Mouse (Mus musculus): ENCODE results near the gene Usp43. TPM values are rescaled to one million over a fixed set of nuclear protein-coding genes. Genes with fewer than 3 reads are reported as not detected.
A peak's percentile ranks its signal among the peaks of the same experiment; 100 is the strongest.

Gene Usp43
- polyA plus RNA-seq, 1 experiment from 2014 or later = 0.62 TPM

- H3K27ac ChIP-seq (replicated peaks) = no peak overlapping the region
- no peaks in the 10 kb centered on the region for H3K9me3 ChIP-seq (replicated peaks)
- no peaks in the 10 kb centered on the region for H3K36me3 ChIP-seq
- H3K27me3 ChIP-seq (ENCODE audit: low read depth, poor library complexity, severe bottlenecking) = peaks cover 36% of the 10 kb centered on the region
- peaks cover 28% of the 10 kb centered on the region for H3K4me1 ChIP-seq
- no peak for DNase-seq (ENCODE audit: low spot score)
- 97% methylated on average over 5 of the region's 5 CpGs for WGBS
- H3K4me3 ChIP-seq = no peak overlapping the region
These were observed 1.8 kb upstream of the Usp43 start for GRCm38 (mm10) chr11:67923720-67924119.

- Histone ChIP-seq H3K27me3 (ENCODE audit: low read depth, poor library complexity, severe bottlenecking) (peaks cover 40% of the 10 kb centered on the region), H3K4me3 (peak overlapping the region; percentile 88), H3K4me1 (peaks cover 28% of the 10 kb centered on the region), H3K27ac (replicated peaks) (peak overlapping the region; percentile 79; the same call in 1 of the 2 replicates), H3K36me3 (no peaks in the 10 kb centered on the region), H3K9me3 (replicated peaks) (no peaks in the 10 kb centered on the region)
- peak; percentile 81 for DNase-seq (ENCODE audit: low spot score)
- 0% methylated on average over 12 of the region's 12 CpGs for WGBS
These were observed 787 bp upstream of the Usp43 start for GRCm38 (mm10) chr11:67922755-67923125.

GRCm38 (mm10) chr11:67921091-67921826 lies 694 bp downstream of the Usp43 start:
- peak; percentile 62 for DNase-seq (ENCODE audit: low spot score)
- Histone ChIP-seq H3K27ac (replicated peaks) (peak overlapping the region; percentile 79), H3K9me3 (replicated peaks) (no peaks in the 10 kb centered on the region), H3K27me3 (ENCODE audit: low read depth, poor library complexity, severe bottlenecking) (peaks cover 40% of the 10 kb centered on the region), H3K4me1 (peaks cover 22% of the 10 kb centered on the region), H3K4me3 (peak overlapping the region; percentile 88), H3K36me3 (no peaks in the 10 kb centered on the region)
- WGBS = 2% methylated on average over 47 of the region's 47 CpGs

GRCm38 (mm10) chr11:67920226-67920960 lies 1.6 kb downstream of the Usp43 start:
- Histone ChIP-seq H3K36me3 (no peaks in the 10 kb centered on the region), H3K27me3 (ENCODE audit: low read depth, poor library complexity, severe bottlenecking) (peaks cover 40% of the 10 kb centered on the region), H3K9me3 (replicated peaks) (no peaks in the 10 kb centered on the region), H3K27ac (replicated peaks) (no peak overlapping the region), H3K4me1 (peaks cover 22% of the 10 kb centered on the region), H3K4me3 (peak overlapping the region; percentile 88; the same call in 1 of the 2 replicates)
- no peak for DNase-seq (ENCODE audit: low spot score)
- WGBS = 53% methylated on average over 9 of the region's 9 CpGs

GRCm38 (mm10) chr11:67919593-67919992 lies 2.4 kb downstream of the Usp43 start:
- no peak overlapping the region for H3K27ac ChIP-seq (replicated peaks)
- H3K27me3 ChIP-seq (ENCODE audit: low read depth, poor library complexity, severe bottlenecking) = peaks cover 40% of the 10 kb centered on the region
- no peak overlapping the region for H3K4me3 ChIP-seq
- WGBS = 79% methylated on average over 5 of the region's 5 CpGs
- H3K36me3 ChIP-seq = no peaks in the 10 kb centered on the region
- no peaks in the 10 kb centered on the region for H3K9me3 ChIP-seq (replicated peaks)
- no peak for DNase-seq (ENCODE audit: low spot score)
- peaks cover 22% of the 10 kb centered on the region for H3K4me1 ChIP-seq

GRCm38 (mm10) chr11:67917126-67917525 lies 4.8 kb downstream of the Usp43 start:
- H3K36me3 ChIP-seq = no peaks in the 10 kb centered on the region
- no peak overlapping the region for H3K4me3 ChIP-seq
- no peak for DNase-seq (ENCODE audit: low spot score)
- WGBS = 79% methylated on average over 3 of the region's 3 CpGs
- H3K9me3 ChIP-seq (replicated peaks) = no peaks in the 10 kb centered on the region
- peaks cover 12% of the 10 kb centered on the region for H3K4me1 ChIP-seq
- H3K27ac ChIP-seq (replicated peaks) = no peak overlapping the region
- peaks cover 38% of the 10 kb centered on the region for H3K27me3 ChIP-seq (ENCODE audit: low read depth, poor library complexity, severe bottlenecking)

GRCm38 (mm10) chr11:67911074-67911473 lies 10.9 kb downstream of the Usp43 start:
- Histone ChIP-seq H3K9me3 (replicated peaks) (no peaks in the 10 kb centered on the region), H3K27ac (replicated peaks) (no peak overlapping the region), H3K4me3 (no peak overlapping the region), H3K27me3 (ENCODE audit: low read depth, poor library complexity, severe bottlenecking) (no peaks in the 10 kb centered on the region), H3K4me1 (no peaks in the 10 kb centered on the region), H3K36me3 (no peaks in the 10 kb centered on the region)
- WGBS = 89% methylated on average over 5 of the region's 5 CpGs
- no peak for DNase-seq (ENCODE audit: low spot score)

GRCm38 (mm10) chr11:67903756-67904155 lies 18.2 kb downstream of the Usp43 start:
- no peaks in the 10 kb centered on the region for H3K4me1 ChIP-seq
- H3K36me3 ChIP-seq = no peaks in the 10 kb centered on the region
- 95% methylated on average over 4 of the region's 4 CpGs for WGBS
- no peak for DNase-seq (ENCODE audit: low spot score)
- H3K9me3 ChIP-seq (replicated peaks) = no peaks in the 10 kb centered on the region
- no peak overlapping the region for H3K4me3 ChIP-seq
- H3K27ac ChIP-seq (replicated peaks) = no peak overlapping the region
- H3K27me3 ChIP-seq (ENCODE audit: low read depth, poor library complexity, severe bottlenecking) = no peaks in the 10 kb centered on the region

GRCm38 (mm10) chr11:67897064-67897560 lies 24.8 kb downstream of the Usp43 start:
- DNase-seq (ENCODE audit: low spot score) = peak; percentile 47
- no peaks in the 10 kb centered on the region for H3K36me3 ChIP-seq
- H3K27me3 ChIP-seq (ENCODE audit: low read depth, poor library complexity, severe bottlenecking) = no peaks in the 10 kb centered on the region
- 63% methylated on average over 8 of the region's 8 CpGs for WGBS
- no peak overlapping the region for H3K4me3 ChIP-seq
- H3K27ac ChIP-seq (replicated peaks) = no peak overlapping the region
- H3K4me1 ChIP-seq = peaks cover 6% of the 10 kb centered on the region
- H3K9me3 ChIP-seq (replicated peaks) = no peaks in the 10 kb centered on the region

- Histone ChIP-seq H3K4me3 (no peak overlapping the region), H3K4me1 (peaks cover 6% of the 10 kb centered on the region), H3K9me3 (replicated peaks) (no peaks in the 10 kb centered on the region), H3K36me3 (no peaks in the 10 kb centered on the region), H3K27me3 (ENCODE audit: low read depth, poor library complexity, severe bottlenecking) (no peaks in the 10 kb centered on the region), H3K27ac (replicated peaks) (no peak overlapping the region)
- WGBS = 85% methylated on average over 7 of the region's 7 CpGs
- DNase-seq (ENCODE audit: low spot score) = no peak
These were observed 26.3 kb downstream of the Usp43 start for GRCm38 (mm10) chr11:67895641-67896040.

GRCm38 (mm10) chr11:67888521-67888920 lies 33.4 kb downstream of the Usp43 start:
- no peak overlapping the region for H3K4me3 ChIP-seq
- H3K27ac ChIP-seq (replicated peaks) = no peak overlapping the region
- H3K36me3 ChIP-seq = no peaks in the 10 kb centered on the region
- H3K27me3 ChIP-seq (ENCODE audit: low read depth, poor library complexity, severe bottlenecking) = no peaks in the 10 kb centered on the region
- 84% methylated on average over 5 of the region's 5 CpGs for WGBS
- no peak for DNase-seq (ENCODE audit: low spot score)
- H3K9me3 ChIP-seq (replicated peaks) = 0 out of 2 replicates have a peak, but pooled peaks cover 3% of the 10 kb centered on the region
- H3K4me1 ChIP-seq = no peaks in the 10 kb centered on the region

GRCm38 (mm10) chr11:67885921-67886320 lies 36.0 kb downstream of the Usp43 start:
- 92% methylated on average over 2 of the region's 2 CpGs for WGBS

More at GRCm38 (mm10) chr11:67885921-67886320, 36.0 kb downstream of the Usp43 start:
- no peak overlapping the region for H3K4me3 ChIP-seq
- no peaks in the 10 kb centered on the region for H3K4me1 ChIP-seq
- 0 out of 2 replicates have a peak, but pooled peaks cover 3% of the 10 kb centered on the region for H3K9me3 ChIP-seq (replicated peaks)
- H3K36me3 ChIP-seq = no peaks in the 10 kb centered on the region
- no peak overlapping the region for H3K27ac ChIP-seq (replicated peaks)
- H3K27me3 ChIP-seq (ENCODE audit: low read depth, poor library complexity, severe bottlenecking) = no peaks in the 10 kb centered on the region
- no peak for DNase-seq (ENCODE audit: low spot score)
